In genomic region chr17:87992154-87992553, GRCm38 (mm10) we compare ENCODE assay signal across 24 mouse cellular contexts. TPM values are rescaled to one million over a fixed set of nuclear protein-coding genes. Genes with fewer than 3 reads are reported as not detected.
A peak's percentile ranks its signal among the peaks of the same experiment; 100 is the strongest.
DNase-seq lines count a peak whose midpoint lies in the region; ATAC-seq and TF ChIP-seq lines count a peak whose summit lies in the region.
"Had no signal": no experiment of that assay in that cellular context is flagged by ENCODE, and none has a peak within 500 bp of the region (broad histone marks: within the 10 kb centered on the region; RNA-seq: fewer than 3 reads in every experiment).

No protein-coding gene starts in this region.

- no peaks in the 10 kb centered on the region for H3K9me3 ChIP-seq in forebrain, embryonic 16.5 days (ENCODE audit: control insufficient read depth, low read length)
- no peaks in the 10 kb centered on the region for H3K9me3 ChIP-seq in forebrain, embryonic 12.5 days
- no peaks in the 10 kb centered on the region for H3K9me3 ChIP-seq in CH12.LX (replicated peaks; ENCODE audit: low read length)
- H3K9me3 ChIP-seq in MEL (replicated peaks; ENCODE audit: insufficient read depth, low read length): no peaks in the 10 kb centered on the region
- no peaks in the 10 kb centered on the region for H3K9me3 ChIP-seq in neural tube, embryonic 15.5 days (replicated peaks)
- H3K9me3 ChIP-seq: embryonic facial prominence, embryonic 13.5 days; embryonic facial prominence, embryonic 15.5 days; G1E had no signal

- no peaks in the 10 kb centered on the region; the same call in 1 of the 2 replicates for H3K4me1 ChIP-seq in forebrain, embryonic 16.5 days (replicated peaks; ENCODE audit: control insufficient read depth, insufficient read depth, low read length)
- H3K4me1 ChIP-seq in forebrain, embryonic 12.5 days: 0 out of 2 replicates have a peak, but pooled peaks cover 6% of the 10 kb centered on the region
- H3K4me1 ChIP-seq in CH12.LX (ENCODE audit: control insufficient read depth in 1 of 2, insufficient read depth in 2 of 2) (peaks cover 0 to 26% of the 10 kb centered on the region in 2 experiments; a peak in 2 of 4 replicates), MEL (ENCODE audit: control insufficient read depth in 1 of 2, insufficient read depth in 2 of 2, low read length in 2 of 2) (peaks cover 7% of the 10 kb centered on the region in 2 experiments)
- H3K4me1 ChIP-seq in neural tube, embryonic 15.5 days: no peaks in the 10 kb centered on the region; the same call in 1 of the 2 replicates
- H3K4me1 ChIP-seq: embryonic facial prominence, embryonic 15.5 days had no signal

- H3K36me3 ChIP-seq in forebrain, embryonic 16.5 days (ENCODE audit: control insufficient read depth, insufficient read depth): peaks cover 55% of the 10 kb centered on the region
- peaks cover 83% of the 10 kb centered on the region for H3K36me3 ChIP-seq in forebrain, embryonic 12.5 days (replicated peaks)
- H3K36me3 ChIP-seq in CH12.LX (replicated peaks in 1 of 2; ENCODE audit: control insufficient read depth in 1 of 2, insufficient read depth in 1 of 2, low read length in 1 of 2) (peaks cover 70 to 98% of the 10 kb centered on the region in 2 experiments), MEL (ENCODE audit: control insufficient read depth in 1 of 2, insufficient read depth in 2 of 2, low read length in 2 of 2) (peaks cover 28 to 45% of the 10 kb centered on the region in 2 experiments)
- peaks cover 87% of the 10 kb centered on the region for H3K36me3 ChIP-seq in neural tube, embryonic 15.5 days

- H3K9ac ChIP-seq in forebrain, embryonic 16.5 days (replicated peaks; ENCODE audit: low read depth, low read length): no peak overlapping the region
- H3K9ac ChIP-seq in forebrain, embryonic 12.5 days: no peak overlapping the region
- H3K9ac ChIP-seq in CH12.LX (ENCODE audit: insufficient read depth, low read depth) (no peak overlapping the region), MEL (ENCODE audit: control insufficient read depth, low read depth, low read length, poor library complexity, severe bottlenecking) (no peak overlapping the region)
- no peak overlapping the region for H3K9ac ChIP-seq in neural tube, embryonic 15.5 days (replicated peaks)
- H3K9ac ChIP-seq: embryonic facial prominence, embryonic 13.5 days; embryonic facial prominence, embryonic 15.5 days had no signal

- TF ChIP-seq CTCF in CH12.LX (conservative IDR thresholded peaks at IDR 0.05 in 1 of 2, IDR thresholded peaks at IDR 0.05 in 1 of 2; ENCODE audit: low read depth in 2 of 2, low read length in 2 of 2) (no peak), MEL (IDR thresholded peaks at IDR 0.05 in 2 of 3, conservative IDR thresholded peaks at IDR 0.05 in 1 of 3; ENCODE audit: control insufficient read depth in 1 of 3, insufficient read depth in 1 of 3, low read depth in 2 of 3, low read length in 3 of 3, poor library complexity in 1 of 3, severe bottlenecking in 1 of 3) (no peak)

- peaks cover 36% of the 10 kb centered on the region for H3K79me2 ChIP-seq in CH12.LX (replicated peaks; ENCODE audit: control insufficient read depth, extremely low read depth, insufficient read depth, poor library complexity, severe bottlenecking)
- peaks cover 6% of the 10 kb centered on the region; the same call in 1 of the 2 replicates for H3K79me2 ChIP-seq in MEL (ENCODE audit: control insufficient read depth, insufficient read depth, low read length, poor library complexity)

- no peaks in the 10 kb centered on the region for H3K27me3 ChIP-seq in forebrain, embryonic 16.5 days (replicated peaks; ENCODE audit: control insufficient read depth, insufficient read depth, low read length)
- H3K27me3 ChIP-seq in forebrain, embryonic 12.5 days: no peaks in the 10 kb centered on the region
- H3K27me3 ChIP-seq in CH12.LX (replicated peaks) (no peaks in the 10 kb centered on the region), MEL (ENCODE audit: control insufficient read depth in 1 of 2, insufficient read depth in 2 of 2, low read length in 2 of 2) (no peaks in the 10 kb centered on the region)
- no peaks in the 10 kb centered on the region for H3K27me3 ChIP-seq in neural tube, embryonic 15.5 days (replicated peaks)
- H3K27me3 ChIP-seq: embryonic facial prominence, embryonic 13.5 days; embryonic facial prominence, embryonic 15.5 days had no signal

- TF ChIP-seq POLR2A in CH12.LX (IDR thresholded peaks at IDR 0.05; ENCODE audit: low read depth, low read length): 0 out of 2 replicates have a peak, but pooled peaks have one; percentile 1
- no peak for TF ChIP-seq POLR2A in MEL (IDR thresholded peaks at IDR 0.05; ENCODE audit: control insufficient read depth in 1 of 2, insufficient read depth in 1 of 2, low read depth in 1 of 2, low read length in 2 of 2, poor library complexity in 1 of 2)

- H3K4me2 ChIP-seq in forebrain, embryonic 16.5 days (ENCODE audit: low read length): no peak overlapping the region
- H3K4me2 ChIP-seq in forebrain, embryonic 12.5 days: no peak overlapping the region
- no peak overlapping the region for H3K4me2 ChIP-seq in CH12.LX (ENCODE audit: insufficient read depth, low read depth, poor library complexity, severe bottlenecking)
- H3K4me2 ChIP-seq in neural tube, embryonic 15.5 days: no peak overlapping the region
- H3K4me2 ChIP-seq: embryonic facial prominence, embryonic 13.5 days; embryonic facial prominence, embryonic 15.5 days had no signal

- 84% methylated on average over 3 of the region's 3 CpGs for WGBS in forebrain, embryonic 16.5 days
- WGBS in forebrain, embryonic 12.5 days: 88% methylated on average over 3 of the region's 3 CpGs
- 89% methylated on average over 3 of the region's 3 CpGs for WGBS in neural tube, embryonic 15.5 days

- ATAC-seq in forebrain, embryonic 16.5 days: peak; percentile 34; the same call in 1 of the 2 replicates
- no peak for ATAC-seq in forebrain, embryonic 12.5 days (ENCODE audit: low FRiP score)
- ATAC-seq in neural tube, embryonic 15.5 days (ENCODE audit: low FRiP score): no peak
- ATAC-seq: CD4-positive, CD25-positive, alpha-beta regulatory T cell, adult 4 months; forebrain, embryonic 14.5 days had no signal

- in situ Hi-C loops in CH12.LX (cut with MboI; ENCODE audit: low pct_ligation_motif_present, low pct_unique_long_range_greater_than_20kb, low sequenced_read_pairs): no loop called here

- intact Hi-C loops in heart, postnatal 10 days (cut with DNase I): no loop called here

- dilution Hi-C loops in CH12.LX (cut with MboI; ENCODE audit: extremely low pct_ligation_motif_present, extremely low pct_unique_long_range_greater_than_20kb, low sequenced_read_pairs): no loop called here

- no peak overlapping the region for H3K27ac ChIP-seq in forebrain, embryonic 16.5 days (ENCODE audit: low read length)
- H3K27ac ChIP-seq in forebrain, embryonic 12.5 days: no peak overlapping the region
- no peak overlapping the region for H3K27ac ChIP-seq in CH12.LX (ENCODE audit: insufficient read depth, low read depth)
- H3K27ac ChIP-seq in MEL (ENCODE audit: control insufficient read depth, low read depth, low read length): no peak overlapping the region
- H3K27ac ChIP-seq in neural tube, embryonic 15.5 days (replicated peaks): no peak overlapping the region
- H3K27ac ChIP-seq: embryonic facial prominence, embryonic 13.5 days; embryonic facial prominence, embryonic 15.5 days had no signal

- TF ChIP-seq RAD21 in CH12.LX (IDR thresholded peaks at IDR 0.05; ENCODE audit: low read depth, low read length) (no peak), MEL (IDR thresholded peaks at IDR 0.05; ENCODE audit: low read depth, low read length) (no peak)

- TF ChIP-seq EP300 in CH12.LX (IDR thresholded peaks at IDR 0.05; ENCODE audit: low read length) (no peak), MEL (IDR thresholded peaks at IDR 0.05; ENCODE audit: low read depth in 1 of 2, low read length in 2 of 2) (no peak)

- DNase-seq in heart, adult 11 months: peak; percentile 49
- no peak for DNase-seq in heart, postnatal 10 days
- DNase-seq in CH12.LX (ENCODE audit: extremely low read depth): no peak
- DNase-seq in MEL (ENCODE audit: low read depth, low spot score): no peak
- DNase-seq: adrenal gland, adult 2 months; adrenal gland, postnatal 10 days; adrenal gland, postnatal 25 days; B cell, adult 2 months; cerebellum, adult 11 months; cerebellum, adult 18-20 months; cerebellum, adult 8-10 months; cerebellum, adult 9-11 months; cerebellum, postnatal 14 days; cerebellum, postnatal 36 days; embryo, embryonic 11 days had no signal

- no peak overlapping the region for H3K4me3 ChIP-seq in forebrain, embryonic 16.5 days (replicated peaks; ENCODE audit: low read length)
- H3K4me3 ChIP-seq in forebrain, embryonic 12.5 days (replicated peaks): no peak overlapping the region
- H3K4me3 ChIP-seq in CH12.LX (replicated peaks in 1 of 3; ENCODE audit: low read depth in 2 of 3, low read length in 2 of 3, poor library complexity in 1 of 3) (no peak overlapping the region), MEL (ENCODE audit: control insufficient read depth in 1 of 2, insufficient read depth in 1 of 2, low read depth in 2 of 2, low read length in 2 of 2) (no peak overlapping the region)
- H3K4me3 ChIP-seq in neural tube, embryonic 15.5 days (replicated peaks): no peak overlapping the region
- H3K4me3 ChIP-seq: embryonic facial prominence, embryonic 13.5 days; embryonic facial prominence, embryonic 15.5 days; erythroblast, embryonic 14.5 days had no signal

TF ChIP-seq in CH12.LX, 34 proteins besides CTCF, POLR2A, EP300 and RAD21:
- peak; percentile 59; the same call in 1 of the 2 replicates for TF ChIP-seq ZMIZ1 (IDR thresholded peaks at IDR 0.05; ENCODE audit: low read depth, low read length)
- peak; percentile 22; the same call in 1 of the 2 replicates for TF ChIP-seq POLR2AphosphoS2 (IDR thresholded peaks at IDR 0.05; ENCODE audit: low read depth, low read length)
- TF ChIP-seq JUND (conservative IDR thresholded peaks at IDR 0.05; ENCODE audit: low read depth, low read length): no peak

TF ChIP-seq in MEL, 35 proteins besides CTCF, POLR2A, EP300 and RAD21:
- TF ChIP-seq POLR2AphosphoS2 (IDR thresholded peaks at IDR 0.05; ENCODE audit: low read length) (peak; percentile 68; the same call in 1 of the 2 replicates), TCF12 (IDR thresholded peaks at IDR 0.05; ENCODE audit: low read depth, low read length) (no peak), ZMIZ1 (IDR thresholded peaks at IDR 0.05; ENCODE audit: low read depth, low read length) (0 out of 2 replicates have a peak, but pooled peaks have one; percentile 3), TAL1 (IDR thresholded peaks at IDR 0.05; ENCODE audit: low read length) (no peak)

RNA-seq across cellular contexts. Expression of gene Msh6, which starts 17.3 kb away (rescaled TPM):
- polyA plus RNA-seq in forebrain, embryonic 16.5 days (2015; fragmentation: Nextera tagmentation; extraction: Ambion mirVana): 41.0 and 46.9 TPM in 2 replicates
- polyA plus RNA-seq in forebrain, embryonic 12.5 days (2016; fragmentation: Nextera tagmentation; extraction: Ambion mirVana): 84.7 and 85.5 TPM in 2 replicates
- total RNA-seq in heart, postnatal 10 days (2021): 10 to 100 TPM; 10.2 to 15.1 TPM
- 79.3 and 84.7 TPM in 2 replicates for total RNA-seq in CH12.LX (2012; rRNA removed)
- 72.9 and 76.5 TPM in 2 replicates for total RNA-seq in CH12.LX (2014; rRNA removed)
- 79.0 and 79.5 TPM in 2 replicates for polyA plus RNA-seq in CH12.LX (2012; ENCODE audit: insufficient read length, low read depth)
- 118 and 126 TPM in 2 replicates for total RNA-seq in MEL (2012; rRNA removed)
- polyA plus RNA-seq in MEL (2012; ENCODE audit: insufficient read depth in 1 of 2, insufficient read length in 2 of 2, low read depth in 1 of 2, low replicate concordance in 2 of 2, missing spikeins in 1 of 2): 100 to 1,000 TPM; 144 to 167 TPM
- 25.2 and 32.9 TPM in 2 replicates for polyA plus RNA-seq in neural tube, embryonic 15.5 days (2015; fragmentation: Nextera tagmentation; extraction: Ambion mirVana)
